Mouse (Mus musculus): ENCODE data around the gene Sin3a. TPM values are rescaled to one million over a fixed set of nuclear protein-coding genes. Genes with fewer than 3 reads are reported as not detected.

Sin3a gene
- 100 to 1,000 TPM in 1 of 2 experiments, 10 to 100 TPM in 1; 95.5 to 116 TPM for total RNA-seq (2023)

GRCm38 (mm10) chr9:57071801-57072351, at the start of gene Sin3a:
Gene Sin3a (plus strand): TSS chr9:57072040.

GRCm38 (mm10) chr9:57130577-57131433, 59.0 kb downstream of the Sin3a start, which contains the start of gene Man2c1:
Gene Man2c1 (plus strand): TSS chr9:57130690.

DNA sequence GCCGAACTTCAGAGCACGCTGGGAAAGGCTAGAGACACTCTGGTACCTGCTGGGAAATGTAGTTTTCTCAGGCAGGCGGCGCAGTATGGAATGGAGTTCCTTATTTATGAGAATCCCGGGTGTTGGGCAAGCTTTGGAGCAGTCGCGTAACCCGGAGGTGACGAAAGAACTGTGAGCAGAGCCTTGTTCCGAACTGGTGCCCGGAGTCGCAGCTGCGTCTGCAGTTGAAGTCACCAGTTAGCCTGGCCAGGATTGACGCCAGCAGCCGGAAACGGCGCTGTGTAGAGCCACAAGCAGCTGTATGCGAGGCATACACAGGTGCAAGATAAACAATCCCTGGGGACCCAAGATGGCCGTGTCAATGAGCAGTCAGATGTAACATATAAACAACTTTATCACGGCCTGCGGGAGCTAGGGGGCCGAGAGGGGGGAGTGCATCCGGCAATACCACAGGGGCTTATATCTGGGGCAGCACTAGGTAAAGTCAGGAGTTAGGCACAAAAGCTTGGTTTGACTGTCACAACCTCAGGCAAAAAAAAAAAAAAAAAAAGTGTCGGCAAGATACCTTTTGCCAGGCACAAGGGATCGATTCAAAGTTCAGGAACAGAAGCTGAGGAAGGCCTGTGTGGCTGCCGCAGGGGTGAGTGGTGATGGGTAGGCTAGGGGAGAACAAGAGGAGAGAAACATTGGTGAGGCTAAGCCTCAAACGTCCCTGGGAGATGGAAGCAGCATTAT, 76.5 kb downstream of the Sin3a start, which contains the start of gene Neil1:
Neil1 (minus strand) TSS at position 162 of the 735 bp plus-strand sequence.

DNA sequence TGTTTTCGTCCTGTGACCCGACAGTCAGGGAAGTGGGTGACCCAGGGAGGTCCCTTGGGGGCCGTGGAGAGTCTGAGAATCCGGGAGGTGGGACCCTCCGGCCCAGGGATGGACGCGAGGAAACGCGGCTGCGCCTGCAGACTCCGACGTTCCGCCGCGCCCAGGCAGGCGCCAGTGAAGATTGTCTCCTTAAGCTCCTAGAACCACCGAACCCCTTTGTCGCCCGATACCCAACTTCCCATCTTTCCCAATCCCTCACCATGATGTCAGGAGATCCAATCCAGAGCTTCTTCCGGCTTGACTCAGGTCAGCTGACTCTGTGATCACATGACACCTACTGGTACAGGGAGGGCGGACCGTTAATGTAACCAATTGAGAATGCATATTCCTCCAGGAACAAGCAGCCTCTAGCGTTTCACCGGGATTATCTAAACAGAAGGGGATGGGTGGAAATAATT, 86.2 kb downstream of the Sin3a start, which contains the start of gene Commd4:
Commd4 (minus strand) TSS at position 319 of the 458 bp plus-strand sequence.

Other genes starting within 250 kb of the Sin3a start
- not detected for gene Odf3l1, start 207.4 kb upstream of the Sin3a start, total RNA-seq (2023)
- not detected for gene Cspg4, start 207.0 kb upstream of the Sin3a start, total RNA-seq (2023)
- gene Snx33, start 143.7 kb upstream of the Sin3a start, total RNA-seq (2023) = 10 to 100 TPM; 16.2 to 17.5 TPM
- 100 to 1,000 TPM; 101 to 103 TPM for gene Imp3, start 134.6 kb upstream of the Sin3a start, total RNA-seq (2023)
- 10 to 100 TPM in 1 of 2 experiments, 1 to 10 TPM in 1; 8.5 to 10.6 TPM for gene Snupn, start 121.2 kb upstream of the Sin3a start, total RNA-seq (2023)
- gene Ptpn9, start 77.1 kb upstream of the Sin3a start, total RNA-seq (2023) = 10 to 100 TPM; 11.5 to 15.7 TPM
- 100 to 1,000 TPM; 181 to 185 TPM for gene Man2c1, start 58.6 kb downstream of the Sin3a start, total RNA-seq (2023)
- 10 to 100 TPM; 26.2 to 29.5 TPM for gene Neil1, start 76.3 kb downstream of the Sin3a start, total RNA-seq (2023)
- gene Commd4, start 86.3 kb downstream of the Sin3a start, total RNA-seq (2023) = 10 to 100 TPM; 90.7 to 93.6 TPM
- gene Trcg1, start 164.5 kb downstream of the Sin3a start, total RNA-seq (2023) = not detected
- 10 to 100 TPM; 67.7 to 73.0 TPM for gene 1700017B05Rik, start 190.6 kb downstream of the Sin3a start, total RNA-seq (2023)